Mouse (Mus musculus) forebrain, embryonic 10.5 days (tissue): ENCODE measurements at regions not wholly inside any gene's neighbourhood (a gene's known extent, or its start where the extent isn't known, plus 50 kb on each side); places are given as distances from the start of the nearest gene placed in this dataset.

Experiments
- DNase-seq: peaks from one replicate; pipeline ENCODE4 v3.0.0-alpha.2; 2017; ENCODE audit warnings: low spot score; ENCODE audit errors: extremely low spot score
- H3K27ac ChIP-seq: fragments of 300-500 bp; sonication (generic); 2 replicates; pipeline ENCODE4 v1.5.1; 2016; ENCODE audit warnings: mild to moderate bottlenecking
- H3K27me3 ChIP-seq: fragments of 300-500 bp; sonication (generic); 2 replicates; pipeline ENCODE4 v1.6.1; 2016; ENCODE audit warnings: mild to moderate bottlenecking; ENCODE audit not compliant: poor library complexity, severe bottlenecking
- H3K36me3 ChIP-seq: fragments of 300-500 bp; sonication (generic); replicated peaks from 2 replicates; pipeline ENCODE4 v1.6.1; 2016; ENCODE audit warnings: mild to moderate bottlenecking, moderate library complexity
- H3K4me1 ChIP-seq: fragments of 300-500 bp; sonication (generic); 2 replicates; pipeline ENCODE4 v1.6.1; 2016
- H3K4me3 ChIP-seq: fragments of 300-500 bp; sonication (generic); 2 replicates; pipeline ENCODE4 v1.5.1; 2016; ENCODE audit warnings: mild to moderate bottlenecking, moderate library complexity
- H3K9me3 ChIP-seq: fragments of 300-500 bp; sonication (generic); 2 replicates; pipeline ENCODE4 v1.6.1; 2016; ENCODE audit warnings: mild to moderate bottlenecking, moderate library complexity
- WGBS: fragments of 180-500 bp; shearing (Covaris S2); methylation state at CpG from one replicate; pipeline ENCODE4 v1.1.7; 2016; 5-methylcytosine and 5-hydroxymethylcytosine counted together

DNA sequence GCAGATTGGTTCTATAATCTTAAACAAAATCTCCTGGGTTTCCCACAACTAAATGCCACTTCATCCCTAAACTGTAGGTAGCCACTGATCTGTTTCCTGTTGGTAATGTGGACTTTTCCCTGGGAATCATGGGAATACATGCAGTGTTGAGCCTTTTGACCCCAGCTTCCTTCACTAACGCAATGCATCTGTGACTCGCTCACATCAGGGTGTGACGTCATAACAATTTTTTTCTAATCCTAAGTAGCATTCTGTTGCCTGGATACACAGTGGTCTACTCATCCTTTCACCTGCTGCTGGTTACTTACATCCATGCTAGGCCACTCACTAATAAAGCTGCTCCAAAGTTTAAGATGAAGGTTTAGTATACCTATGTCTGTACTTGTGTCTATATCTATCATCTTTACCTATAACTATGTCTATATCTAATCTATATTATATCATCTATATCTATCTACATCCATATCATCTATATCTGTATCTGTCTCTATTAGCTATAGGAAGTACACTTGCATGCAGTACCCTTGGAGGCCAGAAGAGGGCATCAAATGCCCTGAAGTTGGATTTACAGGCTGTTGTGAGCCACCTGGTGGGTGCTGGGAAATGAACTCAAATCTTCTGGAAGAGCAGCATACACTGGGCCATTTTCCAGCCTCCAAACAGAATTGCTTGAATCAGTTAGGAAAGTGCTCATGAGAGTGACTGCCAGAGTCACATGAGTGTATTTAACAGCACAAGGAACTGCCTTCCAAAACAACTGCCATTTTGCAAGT, 157.5 kb upstream of the Rpl34 start:
- H3K27me3 ChIP-seq: no peaks in the 10 kb centered on the region
- 78% methylated on average over 3 of the region's 3 CpGs for WGBS
- H3K36me3 ChIP-seq: no peaks in the 10 kb centered on the region
- peaks cover 7% of the 10 kb centered on the region for H3K4me1 ChIP-seq
- no peak for DNase-seq
- H3K4me3 ChIP-seq: no peak overlapping the region
- no peak overlapping the region for H3K27ac ChIP-seq
- H3K9me3 ChIP-seq: peaks cover 6% of the 10 kb centered on the region; the same call in 1 of the 2 replicates

DNA sequence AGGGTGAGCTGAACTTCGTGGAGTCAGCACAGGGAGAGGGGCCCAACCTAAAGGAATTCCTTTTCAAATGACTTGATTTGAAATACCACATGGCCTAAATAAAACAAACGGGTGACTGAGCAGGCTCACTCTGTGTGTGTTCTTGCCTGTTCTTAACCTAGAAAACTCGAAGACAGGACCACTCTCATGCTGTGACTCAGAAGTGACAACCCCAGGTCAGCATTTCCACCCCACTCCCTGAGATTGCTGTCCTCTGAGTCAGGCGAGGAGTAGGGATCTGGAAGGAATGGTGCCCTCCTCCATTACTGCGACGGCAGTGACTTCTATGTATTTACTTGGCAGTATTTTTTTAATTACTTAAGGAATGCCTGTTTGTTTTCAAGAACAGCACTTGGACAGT, 155.8 kb upstream of the Rpl34 start:
- peaks cover 13% of the 10 kb centered on the region for H3K4me1 ChIP-seq
- no peak overlapping the region for H3K4me3 ChIP-seq
- no peaks in the 10 kb centered on the region for H3K36me3 ChIP-seq
- peaks cover 6% of the 10 kb centered on the region; the same call in 1 of the 2 replicates for H3K9me3 ChIP-seq
- H3K27me3 ChIP-seq: no peaks in the 10 kb centered on the region
- H3K27ac ChIP-seq: no peak overlapping the region
- WGBS: 52% methylated on average over 6 of the region's 6 CpGs
- no peak for DNase-seq

DNA sequence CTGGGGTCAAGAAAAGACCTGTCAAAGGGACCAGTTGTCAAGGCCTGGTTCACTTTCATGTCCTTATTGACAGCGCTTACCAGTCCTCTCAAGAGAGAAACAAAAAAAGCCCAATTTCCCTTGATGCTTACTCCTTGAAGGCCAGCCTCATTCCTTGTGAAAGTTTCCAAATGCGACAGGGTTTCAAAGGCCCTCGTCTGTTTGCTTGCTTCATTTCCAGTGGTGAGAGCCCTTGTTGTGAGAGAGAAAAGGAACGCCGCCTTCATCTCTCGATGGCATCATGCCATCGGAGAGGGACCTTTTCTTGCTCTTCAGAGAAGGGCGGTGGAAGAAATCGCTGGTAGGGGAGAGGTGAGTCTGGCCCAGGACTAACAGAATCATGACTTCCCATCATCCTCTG, 154.2 kb upstream of the Rpl34 start:
- DNase-seq: no peak
- H3K36me3 ChIP-seq: no peaks in the 10 kb centered on the region
- no peaks in the 10 kb centered on the region for H3K27me3 ChIP-seq
- H3K9me3 ChIP-seq: peaks cover 6% of the 10 kb centered on the region; the same call in 1 of the 2 replicates
- no peak overlapping the region for H3K27ac ChIP-seq
- peaks cover 19% of the 10 kb centered on the region for H3K4me1 ChIP-seq
- 94% methylated on average over 9 of the region's 9 CpGs for WGBS
- H3K4me3 ChIP-seq: no peak overlapping the region

DNA sequence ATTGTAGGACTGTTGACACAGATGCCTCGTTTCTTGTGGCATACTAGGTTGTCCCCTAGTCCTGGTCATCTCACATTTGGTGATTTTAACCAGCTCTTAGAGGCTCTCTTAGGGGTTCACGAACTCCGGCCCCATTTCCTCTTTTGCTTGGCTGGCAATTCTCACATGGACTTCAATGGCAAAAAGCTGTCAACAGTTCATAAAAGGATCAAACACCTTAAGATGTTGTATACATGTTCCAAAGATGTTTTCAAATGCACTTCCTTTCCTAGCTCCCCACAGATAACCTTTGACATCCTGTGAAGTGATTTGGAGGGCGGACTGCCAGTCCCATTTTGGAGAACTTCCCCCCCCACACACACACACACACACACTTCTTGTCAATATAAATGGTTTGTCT, 153.7 kb upstream of the Rpl34 start:
- Histone ChIP-seq H3K27ac (no peak overlapping the region), H3K9me3 (peaks cover 6% of the 10 kb centered on the region; the same call in 1 of the 2 replicates), H3K36me3 (no peaks in the 10 kb centered on the region), H3K4me1 (peaks cover 19% of the 10 kb centered on the region), H3K27me3 (no peaks in the 10 kb centered on the region), H3K4me3 (no peak overlapping the region)
- 78% methylated on average over 4 of the region's 4 CpGs for WGBS
- DNase-seq: no peak

DNA sequence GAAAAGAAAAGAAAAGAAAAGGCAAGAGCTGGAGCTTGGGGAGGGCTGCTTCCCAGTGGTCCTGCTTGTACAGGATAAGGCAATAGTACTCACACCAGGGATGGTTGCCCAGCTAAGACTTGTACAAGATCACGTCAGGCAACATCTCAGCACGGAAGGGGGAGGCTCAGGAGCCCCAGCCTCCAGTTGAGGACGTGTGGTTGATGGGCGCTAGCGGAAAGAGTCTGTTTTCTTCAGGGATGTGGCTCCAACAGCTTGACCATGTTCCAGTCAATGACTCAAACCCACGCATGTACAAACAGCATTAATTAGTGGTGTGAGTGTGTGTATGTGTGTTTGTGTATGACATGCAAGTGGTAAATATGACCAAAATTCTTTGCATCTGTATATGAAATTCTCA, 153.1 kb upstream of the Rpl34 start:
- no peak for DNase-seq
- no peak overlapping the region for H3K27ac ChIP-seq
- 92% methylated on average over 6 of the region's 6 CpGs for WGBS

DNA sequence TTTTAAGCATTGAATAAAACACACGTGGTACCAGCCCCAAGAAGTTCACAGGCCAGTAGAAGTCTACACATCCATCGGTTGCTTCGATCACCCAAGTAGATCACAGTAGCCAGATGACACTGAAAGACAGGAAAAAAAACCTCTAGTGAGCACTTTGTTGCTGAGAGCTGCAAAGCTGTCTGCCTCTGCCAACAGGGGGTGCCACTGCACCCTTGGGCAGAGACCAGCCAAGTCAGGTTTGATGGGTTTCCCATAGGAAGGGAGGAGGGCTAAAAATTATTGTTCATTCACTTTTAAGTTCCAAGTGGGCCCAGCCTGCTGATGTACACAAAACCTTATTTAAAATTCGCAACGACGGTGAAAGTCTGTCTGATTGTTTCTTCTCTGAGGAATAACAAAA, 150.3 kb upstream of the Rpl34 start:
- Histone ChIP-seq H3K4me3 (no peak overlapping the region), H3K27me3 (no peaks in the 10 kb centered on the region), H3K27ac (no peak overlapping the region), H3K36me3 (no peaks in the 10 kb centered on the region), H3K9me3 (no peaks in the 10 kb centered on the region), H3K4me1 (peaks cover 13% of the 10 kb centered on the region)
- 80% methylated on average over 6 of the region's 6 CpGs for WGBS
- DNase-seq: no peak

More for the DNA sequence above, 153.1 kb upstream of the Rpl34 start:
- H3K4me3 ChIP-seq: no peak overlapping the region
- peaks cover 5% of the 10 kb centered on the region; the same call in 1 of the 2 replicates for H3K9me3 ChIP-seq
- no peaks in the 10 kb centered on the region for H3K27me3 ChIP-seq
- no peaks in the 10 kb centered on the region for H3K36me3 ChIP-seq
- peaks cover 19% of the 10 kb centered on the region for H3K4me1 ChIP-seq

DNA sequence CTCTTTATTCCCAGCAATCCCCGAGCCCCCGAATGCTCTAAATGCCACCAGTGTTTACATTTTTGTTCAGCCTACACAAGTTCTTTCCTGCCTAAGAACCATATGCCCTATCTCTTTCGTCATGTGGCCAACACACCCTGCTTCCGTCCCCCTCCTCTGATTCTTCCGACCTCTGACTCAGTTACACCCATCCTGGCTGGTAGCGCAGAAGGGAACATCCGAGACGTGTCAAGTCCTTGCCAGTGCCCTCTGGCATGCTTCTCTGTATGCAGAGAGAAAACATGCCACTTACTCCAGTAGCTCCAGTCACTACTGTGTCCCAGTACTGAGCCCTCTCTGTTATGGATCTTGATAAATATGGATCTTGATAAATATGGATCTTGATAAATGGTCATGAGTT, 149.3 kb upstream of the Rpl34 start:
- no peaks in the 10 kb centered on the region for H3K9me3 ChIP-seq
- H3K27me3 ChIP-seq: no peaks in the 10 kb centered on the region
- H3K4me1 ChIP-seq: peaks cover 12% of the 10 kb centered on the region
- H3K27ac ChIP-seq: no peak overlapping the region
- no peak overlapping the region for H3K4me3 ChIP-seq
- no peaks in the 10 kb centered on the region for H3K36me3 ChIP-seq
- no peak for DNase-seq
- 84% methylated on average over 8 of the region's 8 CpGs for WGBS

DNA sequence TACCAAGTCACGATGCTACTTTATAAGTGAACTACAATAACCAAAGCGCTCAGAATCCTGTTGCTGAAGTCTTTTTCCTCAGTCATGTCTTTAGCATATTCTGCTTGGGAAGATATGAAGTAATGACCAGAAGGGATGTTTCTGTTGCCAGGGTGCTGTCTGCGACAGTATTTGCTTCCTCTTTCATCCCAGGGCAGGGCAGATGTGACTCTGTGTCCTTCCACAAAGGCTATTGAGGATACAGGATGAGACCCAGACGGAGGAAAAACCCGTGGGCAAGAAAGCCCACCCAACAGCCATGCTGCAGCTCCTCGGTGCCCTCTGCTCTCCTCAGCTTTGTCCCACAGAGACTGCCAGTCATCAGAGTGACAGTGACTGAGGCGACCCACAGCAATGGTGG, 148.6 kb upstream of the Rpl34 start:
- no peak overlapping the region for H3K27ac ChIP-seq
- H3K4me1 ChIP-seq: peaks cover 12% of the 10 kb centered on the region

DNA sequence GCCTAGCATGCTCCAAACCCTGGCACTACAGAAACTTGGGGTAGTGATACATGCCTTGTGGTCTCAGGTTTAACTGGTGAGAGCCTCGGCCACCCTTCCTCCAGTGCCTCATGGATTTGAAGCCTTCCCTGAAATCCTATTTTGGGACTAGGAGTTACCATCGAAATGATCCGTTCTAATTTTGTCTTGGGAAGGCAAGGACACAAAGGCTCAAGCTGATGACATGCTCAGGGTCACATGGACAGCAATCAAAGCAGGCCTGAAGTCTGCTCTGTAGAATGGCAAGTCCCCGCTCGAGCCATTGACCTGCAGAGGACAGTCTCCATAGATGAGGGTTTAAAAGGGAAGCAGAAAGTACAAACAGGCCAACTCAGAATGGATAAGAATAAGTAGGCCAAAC, 147.8 kb upstream of the Rpl34 start:
- H3K27ac ChIP-seq: no peak overlapping the region
- no peaks in the 10 kb centered on the region for H3K9me3 ChIP-seq
- peaks cover 15% of the 10 kb centered on the region for H3K4me1 ChIP-seq
- DNase-seq: no peak
- H3K36me3 ChIP-seq: no peaks in the 10 kb centered on the region
- H3K4me3 ChIP-seq: no peak overlapping the region
- H3K27me3 ChIP-seq: no peaks in the 10 kb centered on the region
- 94% methylated on average over 5 of the region's 5 CpGs for WGBS

More for the DNA sequence above, 148.6 kb upstream of the Rpl34 start:
- DNase-seq: no peak
- Histone ChIP-seq H3K27me3 (no peaks in the 10 kb centered on the region), H3K36me3 (no peaks in the 10 kb centered on the region), H3K4me3 (no peak overlapping the region), H3K9me3 (no peaks in the 10 kb centered on the region)
- WGBS: 89% methylated on average over 7 of the region's 7 CpGs

DNA sequence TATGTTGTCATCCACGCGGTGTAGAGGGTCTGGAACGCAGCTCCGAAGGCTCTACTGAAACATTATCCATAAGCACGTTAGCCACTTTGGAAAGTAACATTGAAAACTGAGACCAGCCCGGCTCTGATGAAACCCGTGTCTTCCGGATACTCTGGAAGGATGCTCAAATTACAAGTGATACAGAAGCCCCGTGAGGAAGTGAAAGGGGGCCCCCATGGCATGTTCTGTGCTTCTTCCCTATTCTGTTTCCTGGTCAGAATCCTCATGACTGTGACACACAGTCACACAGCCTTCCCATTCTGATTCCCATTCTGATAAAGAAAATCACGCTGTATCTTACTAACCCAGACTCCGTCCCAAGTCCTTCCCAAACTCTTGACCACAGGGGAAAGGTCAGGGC, 143.5 kb upstream of the Rpl34 start:
- Histone ChIP-seq H3K27ac (no peak overlapping the region), H3K4me3 (no peak overlapping the region), H3K27me3 (no peaks in the 10 kb centered on the region), H3K36me3 (no peaks in the 10 kb centered on the region), H3K4me1 (0 out of 2 replicates have a peak, but pooled peaks cover 3% of the 10 kb centered on the region), H3K9me3 (no peaks in the 10 kb centered on the region)
- DNase-seq: no peak
- 87% methylated on average over 11 of the region's 11 CpGs for WGBS

DNA sequence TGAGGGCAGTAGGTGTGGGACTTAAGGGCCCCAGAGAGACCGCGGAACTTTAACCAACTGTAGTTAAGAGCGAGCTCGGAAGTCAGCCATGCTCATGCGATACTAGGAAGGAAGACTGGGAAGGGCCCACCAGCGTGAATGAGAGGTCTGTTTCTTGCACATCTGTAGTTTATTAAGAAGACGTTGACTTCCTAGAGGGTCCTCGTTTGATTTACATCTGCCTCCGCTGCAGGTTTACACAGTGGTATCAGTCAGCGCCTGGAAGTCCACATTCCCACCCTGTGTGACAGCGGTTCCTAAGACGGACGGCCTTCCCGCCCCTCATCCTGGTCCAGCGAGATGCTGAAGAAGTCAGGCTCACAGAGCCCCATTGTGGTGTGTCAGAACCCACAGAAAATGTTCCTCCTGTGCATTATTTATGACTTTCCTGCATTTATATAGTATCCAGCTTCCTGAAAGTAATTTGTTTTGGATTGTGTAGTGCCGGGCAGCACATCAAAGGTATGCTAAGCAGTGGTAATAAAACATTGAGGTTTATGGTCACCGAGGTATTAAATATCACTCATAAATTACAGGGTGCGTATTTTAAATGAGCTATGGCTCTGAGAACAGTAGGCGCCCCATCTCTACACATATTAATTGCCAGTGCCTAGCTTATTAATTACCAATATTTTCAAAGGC, 136.9 kb upstream of the Rpl34 start:
- peak overlapping the region; percentile 33; the same call in 1 of the 2 replicates for H3K27ac ChIP-seq
- 75% methylated on average over 19 of the region's 19 CpGs for WGBS
- DNase-seq: peak; percentile 18

DNA sequence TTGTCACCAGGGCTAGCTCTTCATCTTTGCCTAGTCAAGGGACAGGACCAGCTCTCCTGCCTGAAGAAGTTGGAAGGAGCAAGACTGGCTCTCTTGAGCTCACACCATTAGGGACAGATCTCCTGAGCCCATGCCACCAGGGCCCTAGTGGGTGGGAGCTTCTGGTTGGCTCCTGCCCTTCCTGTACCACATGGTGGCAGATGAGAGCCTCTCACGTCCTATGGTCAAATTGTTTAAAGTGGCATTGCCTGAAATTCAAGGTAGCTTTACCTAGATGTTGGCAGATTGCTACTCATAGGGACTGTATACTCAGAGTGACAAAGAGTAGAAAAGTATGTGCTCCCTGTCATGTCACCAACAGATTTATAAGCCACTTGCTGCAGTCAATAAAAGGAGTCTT, 134.6 kb upstream of the Rpl34 start:
- Histone ChIP-seq H3K27ac (no peak overlapping the region), H3K4me1 (peaks cover 8% of the 10 kb centered on the region; the same call in 1 of the 2 replicates), H3K36me3 (no peaks in the 10 kb centered on the region), H3K4me3 (no peak overlapping the region), H3K27me3 (no peaks in the 10 kb centered on the region), H3K9me3 (no peaks in the 10 kb centered on the region)
- no peak for DNase-seq
- 73% methylated on average over 1 of the region's 1 CpGs for WGBS

More for the DNA sequence above, 136.9 kb upstream of the Rpl34 start:
- Histone ChIP-seq H3K36me3 (no peaks in the 10 kb centered on the region), H3K27me3 (no peaks in the 10 kb centered on the region), H3K9me3 (no peaks in the 10 kb centered on the region), H3K4me1 (peaks cover 8% of the 10 kb centered on the region; the same call in 1 of the 2 replicates), H3K4me3 (no peak overlapping the region)

DNA sequence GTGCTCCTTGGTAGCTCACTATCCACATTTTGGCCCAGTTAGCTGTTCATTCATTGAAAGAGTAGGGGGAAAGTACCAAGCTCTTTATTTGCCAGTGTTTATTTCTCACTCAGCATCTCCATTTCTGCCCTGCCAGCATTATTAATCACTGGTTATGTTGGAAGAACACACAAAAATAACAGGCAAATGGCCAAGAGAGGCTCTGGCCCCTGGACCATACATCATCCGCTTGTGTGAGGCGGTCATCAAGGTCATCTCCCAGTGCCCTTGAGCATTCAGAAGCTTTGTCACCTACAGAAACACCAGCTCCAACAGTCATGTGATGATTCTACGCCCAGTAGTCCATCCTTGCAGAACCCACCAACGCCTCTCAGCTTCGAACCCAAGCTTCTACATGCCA, 133.2 kb upstream of the Rpl34 start:
- DNase-seq: no peak
- Histone ChIP-seq H3K27me3 (no peaks in the 10 kb centered on the region), H3K36me3 (no peaks in the 10 kb centered on the region), H3K9me3 (no peaks in the 10 kb centered on the region), H3K4me3 (no peak overlapping the region), H3K27ac (no peak overlapping the region), H3K4me1 (peaks cover 11% of the 10 kb centered on the region; the same call in 1 of the 2 replicates)
- WGBS: 96% methylated on average over 5 of the region's 5 CpGs
